Mouse (Mus musculus): ENCODE measurements around the gene Rtbdn. TPM values are rescaled to one million over a fixed set of nuclear protein-coding genes. Genes with fewer than 3 reads are reported as not detected.

The Rtbdn gene
- total RNA-seq (2023), result not detected in 4 replicates

GRCm38 (mm10) chr8:84946528-84947240, at the start of gene Rtbdn:
Gene Rtbdn (plus strand): TSS chr8:84946991.

GRCm38 (mm10) chr8:84901752-84902151, 45.0 kb upstream of the Rtbdn start, which contains the start of gene Klf1:
Gene Klf1 (plus strand): TSS chr8:84901928.

GRCm38 (mm10) chr8:84908421-84909161, 38.2 kb upstream of the Rtbdn start, which contains the start of gene Dnase2a:
Gene Dnase2a (plus strand): TSS chr8:84908560.

GRCm38 (mm10) chr8:84936962-84937546, 9.7 kb upstream of the Rtbdn start, which contains the start of gene Mast1:
Gene Mast1 (minus strand): TSS chr8:84937359.

DNA sequence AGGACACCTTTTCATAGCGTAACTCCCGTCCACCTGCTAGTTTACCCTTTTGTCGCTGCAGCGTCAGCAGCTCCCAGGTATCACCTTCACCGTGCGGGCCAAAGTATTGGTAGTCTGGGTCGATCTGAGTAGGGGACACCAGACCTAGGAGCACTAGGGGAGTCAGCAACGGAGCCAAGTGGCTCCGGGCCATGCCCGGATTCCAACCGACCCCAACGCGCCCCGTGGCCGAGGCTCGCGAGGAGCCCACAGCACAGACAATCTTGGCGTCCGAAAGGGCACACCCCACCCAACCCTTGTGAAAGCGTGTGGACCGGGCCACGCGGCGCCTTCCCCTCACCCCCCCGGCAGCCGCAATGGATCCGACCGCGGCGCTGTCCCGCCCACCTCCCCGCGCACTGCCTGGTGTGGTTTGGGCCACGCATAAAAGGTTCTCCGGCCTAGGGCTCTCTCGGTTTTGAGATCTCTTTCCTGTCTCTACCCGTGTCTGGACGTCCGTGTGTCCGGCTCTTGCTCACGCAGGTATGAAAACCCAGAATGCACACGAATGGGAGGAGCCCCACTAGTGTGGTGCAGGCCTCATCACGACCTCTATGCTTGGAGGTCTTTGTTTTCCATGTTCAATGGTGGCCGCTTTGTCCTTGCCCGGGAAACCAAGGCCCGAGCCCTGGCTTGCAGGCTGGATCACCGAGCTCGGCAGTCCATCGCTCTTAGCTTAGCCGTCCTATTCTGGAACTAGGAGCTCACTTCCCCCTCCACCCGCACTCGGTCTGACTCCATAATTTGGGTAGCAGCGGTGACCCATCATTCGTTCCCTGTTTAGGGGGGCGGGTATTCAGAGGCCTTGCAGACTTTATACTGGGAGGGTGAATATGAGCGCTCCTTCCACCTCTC, 22.7 kb downstream of the Rtbdn start, which contains the start of the genes Gm49661, Prdx2 and Rnaseh2a:
Gm49661 (minus strand) TSS at position 193 of the 894 bp plus-strand sequence.
Prdx2 (plus strand) TSS at position 347 of the 894 bp plus-strand sequence.
Rnaseh2a (minus strand) TSS at position 527 of the 894 bp plus-strand sequence.

DNA sequence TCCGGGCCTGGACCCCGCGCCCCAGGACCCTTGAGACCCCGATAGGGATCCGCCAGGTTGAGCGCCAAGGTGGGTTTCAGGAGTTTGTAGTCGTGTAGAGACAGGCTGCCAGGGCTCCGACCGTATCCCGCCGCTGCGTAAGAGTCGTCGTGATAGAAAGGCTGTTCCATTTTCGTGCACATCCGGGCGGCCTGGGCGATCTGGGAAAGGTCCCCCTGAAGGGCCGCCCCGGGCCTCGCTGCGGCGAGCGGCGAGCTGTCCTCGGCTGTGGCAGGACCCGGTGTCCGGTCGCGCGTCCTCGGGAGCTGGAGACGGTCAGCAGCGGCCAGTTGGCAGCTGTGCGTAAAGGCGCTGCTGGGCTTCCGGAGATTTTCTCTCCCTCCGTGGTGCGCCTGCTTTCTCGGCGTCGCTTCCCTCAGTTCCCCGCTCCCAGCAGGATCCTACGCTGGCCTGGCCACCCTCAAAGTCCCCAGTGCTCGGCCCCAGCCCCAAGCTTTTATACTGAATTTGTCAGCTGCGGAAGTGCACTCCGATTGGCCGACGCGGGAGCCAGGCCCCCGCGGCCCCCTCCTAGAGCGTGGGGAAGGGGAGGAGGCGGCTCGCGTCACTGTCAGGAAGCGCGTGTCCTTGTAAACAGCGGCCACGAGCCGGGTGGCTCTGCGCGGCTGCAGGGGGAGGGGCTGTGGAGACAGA, 31.6 kb downstream of the Rtbdn start, which contains the start of gene Junb:
Junb (minus strand) TSS at position 471 of the 693 bp plus-strand sequence.

DNA sequence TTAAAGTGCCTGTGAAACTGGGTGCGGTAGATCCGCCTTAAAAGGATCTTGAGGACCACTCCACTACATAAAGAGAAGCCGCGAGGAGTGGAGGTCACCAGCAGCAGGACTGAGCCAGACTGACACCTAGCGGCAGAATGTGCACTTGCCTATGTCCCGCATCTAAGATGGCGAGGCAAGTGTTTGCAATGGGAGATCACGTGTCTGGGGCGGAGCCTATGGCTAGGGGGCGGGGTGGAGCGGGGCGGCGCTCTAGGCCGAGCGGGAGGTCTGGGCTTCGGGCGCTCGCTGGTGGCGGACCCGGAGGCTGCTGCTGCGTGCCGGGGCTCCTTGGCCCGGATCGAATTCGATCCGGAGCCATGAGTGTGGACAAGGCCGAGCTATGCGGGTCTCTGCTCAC, 43.6 kb downstream of the Rtbdn start, which contains the start of gene Hook2:
Hook2 (plus strand) TSS at position 255 of the 400 bp plus-strand sequence.

Other genes starting within 250 kb of the Rtbdn start
- gene Lyl1, start 245.5 kb upstream of the Rtbdn start, total RNA-seq (2023), result 120 to 133 TPM (median 125 TPM) in 4 replicates
- 0.85 TPM in 1 of 4 replicates, not detected in the others for gene G430095P16Rik, start 224.0 kb upstream of the Rtbdn start, total RNA-seq (2023)
- gene Nfix, start 146.6 kb upstream of the Rtbdn start, total RNA-seq (2023), result 0.97 to 3.7 TPM (median 2.8 TPM) in 4 replicates
- gene Dand5, start 124.2 kb upstream of the Rtbdn start, total RNA-seq (2023), result 1.4 to 2.6 TPM (median 2.4 TPM) in 4 replicates
- gene Gadd45gip1, start 115.5 kb upstream of the Rtbdn start, total RNA-seq (2023), result 10.7 to 13.2 TPM (median 12.1 TPM) in 4 replicates
- gene Rad23a, start 106.3 kb upstream of the Rtbdn start, total RNA-seq (2023), result 53.8 to 68.0 TPM (median 60.0 TPM) in 4 replicates
- gene Calr, start 100.1 kb upstream of the Rtbdn start, total RNA-seq (2023), result 520 to 585 TPM (median 529 TPM) in 4 replicates
- 60.9 to 68.8 TPM (median 65.9 TPM) in 4 replicates for gene Farsa, start 90.0 kb upstream of the Rtbdn start, total RNA-seq (2023)
- 5.7 to 9.3 TPM (median 8.5 TPM) in 4 replicates for gene Syce2, start 74.9 kb upstream of the Rtbdn start, total RNA-seq (2023)
- 19.0 to 33.9 TPM (median 24.8 TPM) in 4 replicates for gene Gcdh, start 53.1 kb upstream of the Rtbdn start, total RNA-seq (2023)
- 0.39 TPM in 1 of 4 replicates, not detected in the others for gene Klf1, start 45.1 kb upstream of the Rtbdn start, total RNA-seq (2023)
- 56.5 to 67.9 TPM (median 65.7 TPM) in 4 replicates for gene Dnase2a, start 38.4 kb upstream of the Rtbdn start, total RNA-seq (2023)
- 0.18 to 0.44 TPM (median 0.31 TPM) in 4 replicates for gene Mast1, start 9.6 kb upstream of the Rtbdn start, total RNA-seq (2023)
- gene Gm49661, start 22.4 kb downstream of the Rtbdn start, total RNA-seq (2023), result 3.3 TPM in 1 of 4 replicates, not detected in the others
- gene Prdx2, start 22.6 kb downstream of the Rtbdn start, total RNA-seq (2023), result 55.0 to 57.2 TPM (median 55.6 TPM) in 4 replicates
- 24.0 to 35.1 TPM (median 26.0 TPM) in 4 replicates for gene Rnaseh2a, start 22.8 kb downstream of the Rtbdn start, total RNA-seq (2023)
- 1,593 to 1,983 TPM (median 1,752 TPM) in 4 replicates for gene Junb, start 31.7 kb downstream of the Rtbdn start, total RNA-seq (2023)
- 6.7 to 9.1 TPM (median 8.3 TPM) in 4 replicates for gene Hook2, start 43.6 kb downstream of the Rtbdn start, total RNA-seq (2023)
- not detected in 4 replicates for gene Best2, start 67.5 kb downstream of the Rtbdn start, total RNA-seq (2023)
- gene Asna1, start 78.3 kb downstream of the Rtbdn start, total RNA-seq (2023), result 80.7 to 99.0 TPM (median 92.9 TPM) in 4 replicates
- gene Trir, start 79.8 kb downstream of the Rtbdn start, total RNA-seq (2023), result 194 to 214 TPM (median 210 TPM) in 4 replicates
- 44.5 to 50.5 TPM (median 46.9 TPM) in 4 replicates for gene Tnpo2, start 89.9 kb downstream of the Rtbdn start, total RNA-seq (2023)
- 12.9 to 16.5 TPM (median 14.4 TPM) in 4 replicates for gene Fbxw9, start 113.1 kb downstream of the Rtbdn start, total RNA-seq (2023)
- gene Gm5741, start 121.0 kb downstream of the Rtbdn start, total RNA-seq (2023), result not detected in 4 replicates
- 123 to 148 TPM (median 135 TPM) in 4 replicates for gene Dhps, start 124.8 kb downstream of the Rtbdn start, total RNA-seq (2023)
- gene Wdr83os, start 133.7 kb downstream of the Rtbdn start, total RNA-seq (2023), result 43.4 to 52.3 TPM (median 47.1 TPM) in 4 replicates
- 11.1 to 22.3 TPM (median 15.6 TPM) in 4 replicates for gene Wdr83, start 134.3 kb downstream of the Rtbdn start, total RNA-seq (2023)
- 152 to 159 TPM (median 155 TPM) in 4 replicates for gene Man2b1, start 136.3 kb downstream of the Rtbdn start, total RNA-seq (2023)
- gene Zfp791, start 176.1 kb downstream of the Rtbdn start, total RNA-seq (2023), result not detected in 4 replicates
- gene Cks1brt, start 204.9 kb downstream of the Rtbdn start, total RNA-seq (2023), result not detected in 4 replicates

All from B cell, adult 62 days (primary cell).